Mouse (Mus musculus) forebrain, embryonic 13.5 days (tissue): ENCODE measurements around the gene Trpc3. TPM values are rescaled to one million over a fixed set of nuclear protein-coding genes. Genes with fewer than 3 reads are reported as not detected.

ENCODE experiments used
- ATAC-seq: fragments of 200-750 bp; cut with Nextera tagmentation; 2 replicates; pipeline ENCODE4 v1.8.0; 2017
- H3K27ac ChIP-seq: fragments of 300-500 bp; sonication (generic); 2 replicates; pipeline ENCODE4 v1.5.1; 2015; ENCODE audit warnings: inconsistent platforms, mild to moderate bottlenecking, moderate library complexity
- H3K27me3 ChIP-seq: fragments of 300-500 bp; sonication (generic); 2 replicates; pipeline ENCODE4 v1.6.1; 2015; ENCODE audit warnings: mild to moderate bottlenecking, inconsistent platforms
- H3K36me3 ChIP-seq: fragments of 300-500 bp; sonication (generic); 2 replicates; pipeline ENCODE4 v1.6.1; 2015; ENCODE audit warnings: mild to moderate bottlenecking, inconsistent platforms; ENCODE audit not compliant: poor library complexity, severe bottlenecking
- H3K4me1 ChIP-seq: fragments of 300-500 bp; sonication (generic); 2 replicates; pipeline ENCODE4 v1.6.1; 2015; ENCODE audit warnings: inconsistent platforms
- H3K4me2 ChIP-seq: fragments of 300-500 bp; sonication (generic); 2 replicates; pipeline ENCODE4 v1.6.1; 2015; ENCODE audit warnings: inconsistent platforms, mild to moderate bottlenecking, moderate library complexity
- H3K4me3 ChIP-seq: fragments of 300-500 bp; sonication (generic); 2 replicates; pipeline ENCODE4 v1.5.1; 2015; ENCODE audit warnings: mild to moderate bottlenecking, inconsistent platforms
- H3K9ac ChIP-seq: fragments of 300-500 bp; sonication (generic); 2 replicates; pipeline ENCODE4 v1.6.1; 2015; ENCODE audit warnings: mild to moderate bottlenecking, inconsistent platforms
- H3K9me3 ChIP-seq: fragments of 300-500 bp; sonication (generic); replicated peaks from 2 replicates; pipeline ENCODE4 v1.6.1; 2016; ENCODE audit warnings: inconsistent platforms
- WGBS: fragments of 180-500 bp; shearing (Covaris S2); methylation state at CpG from one replicate; pipeline ENCODE4 v1.1.7; 2015; 5-methylcytosine and 5-hydroxymethylcytosine counted together
- polyA plus RNA-seq: library from polyadenylated mRNA; unstranded; fragments of >200 nt; fragmentation: Nextera tagmentation; extraction: Ambion mirVana; gene quantifications from 2 replicates; pipeline ENCODE4 v1.2.1, GENCODE M21; 2015

Trpc3 gene
- polyA plus RNA-seq, 1 experiment from 2014 or later = 2.4 TPM

GRCm38 (mm10) chr3:36571827-36572378 is 118.1 kb downstream of the Trpc3 start, which contains the start of gene Ccna2:
Gene Ccna2 (minus strand): TSS chr3:36572150.
- Histone ChIP-seq H3K36me3 (peaks cover 35% of the 10 kb centered on the region), H3K27me3 (no peaks in the 10 kb centered on the region), H3K9me3 (no peaks in the 10 kb centered on the region), H3K9ac (peak within 1 kb of the TSS; percentile 79), H3K4me1 (peaks cover 30% of the 10 kb centered on the region), H3K27ac (peak within 1 kb of the TSS; percentile 87), H3K4me2 (peak within 1 kb of the TSS; percentile 88), H3K4me3 (peak within 1 kb of the TSS; percentile 85)
- WGBS = under 1% methylated on average over 59 of the region's 60 CpGs
- peak; percentile 100 for ATAC-seq

GRCm38 (mm10) chr3:36571361-36571826 is 118.6 kb downstream of the Trpc3 start:
- Histone ChIP-seq H3K27me3 (no peaks in the 10 kb centered on the region), H3K9me3 (no peaks in the 10 kb centered on the region), H3K4me1 (peaks cover 30% of the 10 kb centered on the region), H3K4me2 (peak overlapping the region; percentile 88), H3K36me3 (peaks cover 40% of the 10 kb centered on the region), H3K4me3 (peak overlapping the region; percentile 85), H3K27ac (peak overlapping the region; percentile 75), H3K9ac (peak overlapping the region; percentile 79)
- under 1% methylated on average over 46 of the region's 46 CpGs for WGBS
- ATAC-seq = no peak; the same call in 1 of the 2 replicates

Other genes with a start within 250 kb of the Trpc3 start
- gene Anxa5, start 214.3 kb downstream of the Trpc3 start, polyA plus RNA-seq = 45.4 and 50.5 TPM in 2 replicates
- 0.18 and 0.39 TPM in 2 replicates for gene 1810062G17Rik, start 214.2 kb downstream of the Trpc3 start, polyA plus RNA-seq
- 0.57 and 0.63 TPM in 2 replicates for gene Gm11549, start 168.4 kb downstream of the Trpc3 start, polyA plus RNA-seq
- 86.9 and 95.8 TPM in 2 replicates for gene Exosc9, start 137.6 kb downstream of the Trpc3 start, polyA plus RNA-seq
- 182 and 187 TPM in 2 replicates for gene Ccna2, start 118.0 kb downstream of the Trpc3 start, polyA plus RNA-seq
- 20.1 and 20.3 TPM in 2 replicates for gene Bbs7, start 76.7 kb downstream of the Trpc3 start, polyA plus RNA-seq
- gene 4932438A13Rik, start 172.9 kb upstream of the Trpc3 start, polyA plus RNA-seq = 48.0 and 55.2 TPM in 2 replicates